Mouse (Mus musculus) intestine, embryonic 14.5 days (tissue): Measurements from ENCODE around the gene Psmb10. TPM values are rescaled to one million over a fixed set of nuclear protein-coding genes. Genes with fewer than 3 reads are reported as not detected.

Source experiments
- ATAC-seq: fragments of 200-750 bp; cut with Nextera tagmentation; replicated peaks from 2 replicates; pipeline ENCODE4 v1.8.0; 2017; ENCODE audit warnings: low read depth, moderate number of reproducible peaks, moderate TSS enrichment, moderate library complexity; ENCODE audit not compliant: low FRiP score, low TSS enrichment
- DNase-seq: peaks from one replicate; pipeline ENCODE4 v3.0.0-alpha.2; 2018; ENCODE audit warnings: low spot score
- H3K27ac ChIP-seq: fragments of 300-500 bp; sonication (generic); 2 replicates; pipeline ENCODE4 v1.5.1; 2014; ENCODE audit warnings: low read depth, mild to moderate bottlenecking, control low read depth
- H3K27me3 ChIP-seq: fragments of 300-500 bp; sonication (generic); replicated peaks from 2 replicates; pipeline ENCODE4 v1.6.1; 2014; ENCODE audit warnings: low read length, control low read depth; ENCODE audit not compliant: control insufficient read depth, insufficient read depth
- H3K36me3 ChIP-seq: fragments of 300-500 bp; sonication (generic); 2 replicates; pipeline ENCODE4 v1.6.1; 2014; ENCODE audit warnings: low read length, control low read depth; ENCODE audit not compliant: control insufficient read depth, insufficient read depth
- H3K4me1 ChIP-seq: fragments of 300-500 bp; sonication (generic); replicated peaks from 2 replicates; pipeline ENCODE4 v1.6.1; 2014; ENCODE audit warnings: low read length, control low read depth, mixed read lengths; ENCODE audit not compliant: control insufficient read depth, insufficient read depth
- H3K4me2 ChIP-seq: fragments of 300-500 bp; sonication (generic); 2 replicates; pipeline ENCODE4 v1.6.1; 2014; ENCODE audit warnings: low read length
- H3K4me3 ChIP-seq: fragments of 300-500 bp; sonication (generic); 2 replicates; pipeline ENCODE4 v1.5.1; 2014; ENCODE audit warnings: low read depth, low read length, control low read depth, mixed read lengths
- H3K9ac ChIP-seq: fragments of 300-500 bp; sonication (generic); 2 replicates; pipeline ENCODE4 v1.6.1; 2014; ENCODE audit warnings: mild to moderate bottlenecking, low read length
- H3K9me3 ChIP-seq: fragments of 300-500 bp; sonication (generic); 2 replicates; pipeline ENCODE4 v1.6.1; 2016; ENCODE audit warnings: low read length, control low read depth; ENCODE audit not compliant: control insufficient read depth
- WGBS: fragments of 180-500 bp; shearing (Covaris S2); extraction: QIAGEN DNeasy Blood & Tissue Kit; methylation state at CpG from one replicate; pipeline ENCODE4 v1.1.7; 2014; 5-methylcytosine and 5-hydroxymethylcytosine counted together
- polyA plus RNA-seq: library from polyadenylated mRNA; unstranded; fragments of >200 nt; fragmentation: Nextera tagmentation; extraction: Ambion mirVana; gene quantifications from 2 replicates; pipeline ENCODE4 v1.2.1, GENCODE M21; 2014

Gene Psmb10
- polyA plus RNA-seq, 1 experiment from 2014 or later, result 64.8 TPM

GRCm38 (mm10) chr8:105951057-105951659, 12.9 kb upstream of the Psmb10 start:
- ATAC-seq, result no peak
- H3K4me2 ChIP-seq, result no peak overlapping the region
- no peaks in the 10 kb centered on the region; the same call in 1 of the 2 replicates for H3K4me1 ChIP-seq
- H3K4me3 ChIP-seq, result no peak overlapping the region
- H3K9ac ChIP-seq, result no peak overlapping the region
- no peaks in the 10 kb centered on the region for H3K9me3 ChIP-seq
- H3K27me3 ChIP-seq, result no peaks in the 10 kb centered on the region
- H3K36me3 ChIP-seq, result peaks cover 87% of the 10 kb centered on the region
- 39% methylated on average over 7 of the region's 7 CpGs for WGBS
- no peak overlapping the region for H3K27ac ChIP-seq
- DNase-seq, result no peak

GRCm38 (mm10) chr8:105949350-105949749, 11.1 kb upstream of the Psmb10 start:
- no peaks in the 10 kb centered on the region; the same call in 1 of the 2 replicates for H3K4me1 ChIP-seq
- DNase-seq (peak; percentile 55), ATAC-seq (no peak)
- H3K27me3 ChIP-seq, result no peaks in the 10 kb centered on the region
- no peak overlapping the region for H3K4me3 ChIP-seq
- H3K27ac ChIP-seq, result no peak overlapping the region
- 67% methylated on average over 10 of the region's 10 CpGs for WGBS
- H3K36me3 ChIP-seq, result peaks cover 89% of the 10 kb centered on the region
- H3K9ac ChIP-seq, result no peak overlapping the region
- H3K4me2 ChIP-seq, result no peak overlapping the region
- H3K9me3 ChIP-seq, result no peaks in the 10 kb centered on the region

- ATAC-seq, result no peak
- Histone ChIP-seq H3K4me3 (no peak within 1 kb of the TSS), H3K36me3 (peaks cover 64% of the 10 kb centered on the region), H3K9me3 (no peaks in the 10 kb centered on the region), H3K27ac (no peak within 1 kb of the TSS), H3K4me2 (no peak within 1 kb of the TSS), H3K27me3 (no peaks in the 10 kb centered on the region), H3K9ac (no peak within 1 kb of the TSS), H3K4me1 (0 out of 2 replicates have a peak, but pooled peaks cover under 1% of the 10 kb centered on the region)
- DNase-seq, result no peak
- 83% methylated on average over 8 of the region's 8 CpGs for WGBS
These were observed 5.1 kb upstream of the Psmb10 start, which contains the start of gene Lcat for GRCm38 (mm10) chr8:105943321-105943739. Gene Lcat (minus strand): TSS chr8:105943382.

- no peaks in the 10 kb centered on the region for H3K27me3 ChIP-seq
- ATAC-seq (no peak), DNase-seq (no peak)
- H3K4me3 ChIP-seq, result no peak overlapping the region
- H3K4me1 ChIP-seq, result 0 out of 2 replicates have a peak, but pooled peaks cover 5% of the 10 kb centered on the region
- H3K9ac ChIP-seq, result no peak overlapping the region
- peaks cover 56% of the 10 kb centered on the region for H3K36me3 ChIP-seq
- H3K27ac ChIP-seq, result no peak overlapping the region
- H3K4me2 ChIP-seq, result no peak overlapping the region
- 92% methylated on average over 5 of the region's 5 CpGs for WGBS
- H3K9me3 ChIP-seq, result no peaks in the 10 kb centered on the region
These were observed 4.3 kb upstream of the Psmb10 start for GRCm38 (mm10) chr8:105942542-105942941.

- DNase-seq (no peak), ATAC-seq (no peak)
- no peaks in the 10 kb centered on the region for H3K27me3 ChIP-seq
- H3K4me2 ChIP-seq, result no peak overlapping the region
- WGBS, result 96% methylated on average over 11 of the region's 11 CpGs
- peaks cover 51% of the 10 kb centered on the region for H3K36me3 ChIP-seq
- no peaks in the 10 kb centered on the region for H3K9me3 ChIP-seq
- no peak overlapping the region for H3K9ac ChIP-seq
- H3K4me1 ChIP-seq, result 0 out of 2 replicates have a peak, but pooled peaks cover 5% of the 10 kb centered on the region
- no peak overlapping the region for H3K27ac ChIP-seq
- H3K4me3 ChIP-seq, result no peak overlapping the region
These were observed 3.8 kb upstream of the Psmb10 start for GRCm38 (mm10) chr8:105942026-105942425.

GRCm38 (mm10) chr8:105937496-105938305, 543 bp downstream of the Psmb10 start:
- Histone ChIP-seq H3K4me1 (peaks cover 13% of the 10 kb centered on the region; the same call in 1 of the 2 replicates), H3K27ac (peak overlapping the region; percentile 69), H3K36me3 (peaks cover 26% of the 10 kb centered on the region; the same call in 1 of the 2 replicates), H3K4me3 (peak overlapping the region; percentile 82), H3K27me3 (no peaks in the 10 kb centered on the region), H3K9me3 (no peaks in the 10 kb centered on the region), H3K4me2 (peak overlapping the region; percentile 94), H3K9ac (peak overlapping the region; percentile 63)
- under 1% methylated on average over 33 of the region's 33 CpGs for WGBS
- peak; percentile 33; the same call in 1 of the 2 replicates for ATAC-seq
- DNase-seq, result peak; percentile 84

GRCm38 (mm10) chr8:105936866-105937475, 1.3 kb downstream of the Psmb10 start:
- H3K9ac ChIP-seq, result peak overlapping the region; percentile 63
- DNase-seq (peak; percentile 86), ATAC-seq (peak; percentile 86)
- WGBS, result under 1% methylated on average over 30 of the region's 30 CpGs
- peak overlapping the region; percentile 94 for H3K4me2 ChIP-seq
- peaks cover 13% of the 10 kb centered on the region; the same call in 1 of the 2 replicates for H3K4me1 ChIP-seq
- peaks cover 27% of the 10 kb centered on the region for H3K36me3 ChIP-seq
- H3K4me3 ChIP-seq, result peak overlapping the region; percentile 82
- H3K27me3 ChIP-seq, result no peaks in the 10 kb centered on the region
- peak overlapping the region; percentile 69 for H3K27ac ChIP-seq
- H3K9me3 ChIP-seq, result no peaks in the 10 kb centered on the region

- no peak for ATAC-seq
- 0 out of 2 replicates have a peak overlapping the region, but pooled peaks have one; percentile 38 for H3K27ac ChIP-seq
- 32% methylated on average over 7 of the region's 7 CpGs for WGBS
- no peaks in the 10 kb centered on the region for H3K9me3 ChIP-seq
- H3K27me3 ChIP-seq, result no peaks in the 10 kb centered on the region
- H3K36me3 ChIP-seq, result peaks cover 32% of the 10 kb centered on the region
- no peak for DNase-seq
- peak overlapping the region; percentile 94 for H3K4me2 ChIP-seq
- peaks cover 13% of the 10 kb centered on the region; the same call in 1 of the 2 replicates for H3K4me1 ChIP-seq
- H3K9ac ChIP-seq, result peak overlapping the region; percentile 63
- peak overlapping the region; percentile 82 for H3K4me3 ChIP-seq
These were observed 2.2 kb downstream of the Psmb10 start for GRCm38 (mm10) chr8:105935863-105936603.
